Comparison of ENCODE assay signal across 10 mouse cellular contexts in genomic region chr1:127776246-127776645, GRCm38 (mm10). TPM values are rescaled to one million over a fixed set of nuclear protein-coding genes. Genes with fewer than 3 reads are reported as not detected.
DNase-seq lines count a peak whose midpoint lies in the region; ATAC-seq and TF ChIP-seq lines count a peak whose summit lies in the region.
"Had no signal": no experiment of that assay in that cellular context is flagged by ENCODE, and none has a peak within 500 bp of the region (broad histone marks: within the 10 kb centered on the region; RNA-seq: fewer than 3 reads in every experiment).

No protein-coding gene starts in this region.

- no peak for ATAC-seq in kidney, embryonic 14.5 days (ENCODE audit: low FRiP score, low TSS enrichment)
- ATAC-seq in embryonic facial prominence, embryonic 13.5 days (ENCODE audit: insufficient number of reproducible peaks, insufficient read depth, low FRiP score, low TSS enrichment, low read depth), result no peak
- ATAC-seq: Patski had no signal

- TF ChIP-seq POLR2A in myocyte (IDR thresholded peaks at IDR 0.05; ENCODE audit: insufficient read length, low read depth), result no peak

- peak overlapping the region; percentile 28; the same call in 1 of the 2 replicates for H3K9ac ChIP-seq in kidney, embryonic 14.5 days (ENCODE audit: low read depth, low read length)
- no peak overlapping the region for H3K9ac ChIP-seq in embryonic facial prominence, embryonic 13.5 days

- peaks cover 17% of the 10 kb centered on the region for H3K4me1 ChIP-seq in kidney, embryonic 14.5 days (ENCODE audit: control insufficient read depth, insufficient read depth, low read length)
- H3K4me1 ChIP-seq in embryonic facial prominence, embryonic 13.5 days, result peaks cover 20% of the 10 kb centered on the region

- peak overlapping the region; percentile 16; the same call in 1 of the 2 replicates for H3K4me3 ChIP-seq in kidney, embryonic 14.5 days (ENCODE audit: low read length)
- H3K4me3 ChIP-seq in embryonic facial prominence, embryonic 13.5 days, result peak overlapping the region; percentile 10; the same call in 1 of the 2 replicates
- H3K4me3 ChIP-seq in myocyte, result peak overlapping the region; percentile 95

- 70% methylated on average over 6 of the region's 6 CpGs for WGBS in kidney, embryonic 14.5 days
- WGBS in embryonic facial prominence, embryonic 13.5 days, result 68% methylated on average over 6 of the region's 6 CpGs
- WGBS in large intestine, adult 2 months, result 12% methylated on average over 6 of the region's 6 CpGs

- peak overlapping the region; percentile 57 for H3K4me2 ChIP-seq in kidney, embryonic 14.5 days (replicated peaks; ENCODE audit: low read depth, low read length)
- H3K4me2 ChIP-seq in embryonic facial prominence, embryonic 13.5 days, result peak overlapping the region; percentile 78
- peak overlapping the region; percentile 90 for H3K4me2 ChIP-seq in myocyte (ENCODE audit: low read depth)

- peaks cover 82% of the 10 kb centered on the region for H3K79me2 ChIP-seq in myocyte (ENCODE audit: control insufficient read depth, insufficient read depth)

- H3K27ac ChIP-seq in kidney, embryonic 14.5 days (ENCODE audit: low read depth, low read length), result no peak overlapping the region
- H3K27ac ChIP-seq in embryonic facial prominence, embryonic 13.5 days, result no peak overlapping the region

- H3K27me3 ChIP-seq in kidney, embryonic 14.5 days (ENCODE audit: control insufficient read depth, insufficient read depth, low read length), result no peaks in the 10 kb centered on the region
- no peaks in the 10 kb centered on the region for H3K27me3 ChIP-seq in embryonic facial prominence, embryonic 13.5 days
- no peaks in the 10 kb centered on the region for H3K27me3 ChIP-seq in myocyte (ENCODE audit: control insufficient read depth, insufficient read depth, insufficient read length)
- H3K27me3 ChIP-seq: Patski had no signal

- DNase-seq in kidney, adult 8-10 months, result no peak
- DNase-seq in large intestine, adult 2 months (ENCODE audit: low read depth, low spot score), result peak; percentile 16
- DNase-seq in kidney, postnatal 14 days, result no peak
- DNase-seq in right cerebral cortex, postnatal 36 days (ENCODE audit: low spot score in 2 of 2), result no peak
- no peak for DNase-seq in embryo, embryonic 10 days (ENCODE audit: low spot score)
- DNase-seq: thymus, postnatal 4 days had no signal

- no peak overlapping the region for H3ac ChIP-seq in myocyte (ENCODE audit: control insufficient read depth, insufficient read length)

- H3K36me3 ChIP-seq in kidney, embryonic 14.5 days (ENCODE audit: control insufficient read depth, insufficient read depth, low read length), result no peaks in the 10 kb centered on the region; the same call in 1 of the 2 replicates
- H3K36me3 ChIP-seq in embryonic facial prominence, embryonic 13.5 days, result 0 out of 2 replicates have a peak, but pooled peaks cover 6% of the 10 kb centered on the region
- no peaks in the 10 kb centered on the region for H3K36me3 ChIP-seq in myocyte (ENCODE audit: control insufficient read depth, insufficient read depth)

- no peaks in the 10 kb centered on the region for H3K9me3 ChIP-seq in kidney, embryonic 14.5 days (ENCODE audit: control insufficient read depth, low read length)
- H3K9me3 ChIP-seq in embryonic facial prominence, embryonic 13.5 days, result no peaks in the 10 kb centered on the region

TF ChIP-seq in myocyte, 11 proteins besides CTCF, POLR2A, EP300 and RAD21:
- TF ChIP-seq MYOG (IDR thresholded peaks at IDR 0.05; ENCODE audit: control insufficient read depth in 1 of 3, insufficient read depth in 1 of 3, insufficient read length in 2 of 3, low read depth in 2 of 3) (no peak), CEBPB (IDR thresholded peaks at IDR 0.05; ENCODE audit: insufficient read depth, poor library complexity, severe bottlenecking) (no peak), USF1 (IDR thresholded peaks at IDR 0.05; ENCODE audit: low read depth) (no peak), MYOD1 (IDR thresholded peaks at IDR 0.05; ENCODE audit: control insufficient read depth in 1 of 3, insufficient read length in 2 of 3, low read depth in 2 of 3) (no peak), TCF3 (IDR thresholded peaks at IDR 0.05; ENCODE audit: insufficient read length, low read depth) (no peak), E2F4 (IDR thresholded peaks at IDR 0.05; ENCODE audit: insufficient read depth) (no peak), MAX (IDR thresholded peaks at IDR 0.05; ENCODE audit: low read depth) (no peak)

RNA-seq across cellular contexts. Expression of gene Ccnt2, which starts 2.3 kb away (rescaled TPM):
- 76.3 and 84.7 TPM in 2 replicates for polyA plus RNA-seq in kidney, embryonic 14.5 days (2014; fragmentation: Nextera tagmentation; extraction: Ambion mirVana)
- polyA plus RNA-seq in embryonic facial prominence, embryonic 13.5 days (2015; fragmentation: Nextera tagmentation; extraction: Ambion mirVana), result 100 and 109 TPM in 2 replicates
- polyA plus RNA-seq in large intestine, adult 2 months (2012; rRNA removed), result 8.4 and 21.3 TPM in 2 replicates
- 9.0 TPM for polyA plus RNA-seq in myocyte (2012; fragmentation: generic; extraction: Trizol)

RNA-seq across cellular contexts. Expression of gene Acmsd, which starts 47.0 kb away (rescaled TPM):
- polyA plus RNA-seq in kidney, embryonic 14.5 days (2014; fragmentation: Nextera tagmentation; extraction: Ambion mirVana), result not detected in 2 replicates
- 0.17 TPM in 1 of 2 replicates, not detected in the other for polyA plus RNA-seq in embryonic facial prominence, embryonic 13.5 days (2015; fragmentation: Nextera tagmentation; extraction: Ambion mirVana)
- not detected in 2 replicates for polyA plus RNA-seq in large intestine, adult 2 months (2012; rRNA removed)
- not detected for polyA plus RNA-seq in myocyte (2012; fragmentation: generic; extraction: Trizol)
- polyA plus RNA-seq: Patski had no signal

Comparison
In these comparisons a context has a peak if more than half of its experiments do, and no peak if none do; other contexts are left out.
1. H3K4me3 ChIP-seq: peak in every context shown above with its lines; median percentile 95 in myocyte; 16 in kidney, embryonic 14.5 days; 10 in embryonic facial prominence, embryonic 13.5 days.